Mouse (Mus musculus) heart, embryonic 11.5 days (tissue): ENCODE measurements around the gene Pde3a. TPM values are rescaled to one million over a fixed set of nuclear protein-coding genes. Genes with fewer than 3 reads are reported as not detected.

ENCODE experiments used
- ATAC-seq: fragments of 200-750 bp; cut with Nextera tagmentation; replicated peaks from 2 replicates; pipeline ENCODE4 v1.8.0; 2017; ENCODE audit warnings: moderate library complexity; ENCODE audit not compliant: insufficient number of reproducible peaks, low FRiP score, low TSS enrichment
- H3K27ac ChIP-seq: fragments of 300-500 bp; sonication (generic); 2 replicates; pipeline ENCODE4 v1.5.1; 2014; ENCODE audit warnings: mild to moderate bottlenecking, low read depth, low read length
- H3K27me3 ChIP-seq: fragments of 300-500 bp; sonication (generic); 2 replicates; pipeline ENCODE4 v1.6.1; 2014; ENCODE audit warnings: mild to moderate bottlenecking, low read length, mixed read lengths; ENCODE audit not compliant: control insufficient read depth, insufficient read depth
- H3K36me3 ChIP-seq: fragments of 300-500 bp; sonication (generic); 2 replicates; pipeline ENCODE4 v1.6.1; 2014; ENCODE audit warnings: mild to moderate bottlenecking, low read length, moderate library complexity, mixed read lengths; ENCODE audit not compliant: control insufficient read depth, insufficient read depth
- H3K4me1 ChIP-seq: fragments of 300-500 bp; sonication (generic); 2 replicates; pipeline ENCODE4 v1.6.1; 2014; ENCODE audit warnings: low read length; ENCODE audit not compliant: control insufficient read depth, insufficient read depth
- H3K4me2 ChIP-seq: fragments of 300-500 bp; sonication (generic); 2 replicates; pipeline ENCODE4 v1.6.1; 2014; ENCODE audit warnings: mild to moderate bottlenecking, moderate library complexity
- H3K4me3 ChIP-seq: fragments of 300-500 bp; sonication (generic); 2 replicates; pipeline ENCODE4 v1.5.1; 2014; ENCODE audit warnings: low read depth, low read length
- H3K9ac ChIP-seq: fragments of 300-500 bp; sonication (generic); 2 replicates; pipeline ENCODE4 v1.6.1; 2014; ENCODE audit warnings: mild to moderate bottlenecking, low read depth, low read length, moderate library complexity
- H3K9me3 ChIP-seq: fragments of 300-500 bp; sonication (generic); replicated peaks from 2 replicates; pipeline ENCODE4 v1.6.1; 2016; ENCODE audit warnings: low read length; ENCODE audit not compliant: control insufficient read depth
- WGBS: fragments of 180-500 bp; shearing (Covaris S2); extraction: QIAGEN DNeasy Blood & Tissue Kit; methylation state at CpG from one replicate; pipeline ENCODE4 v1.1.7; 2014; ENCODE audit not compliant: insufficient replicate concordance; 5-methylcytosine and 5-hydroxymethylcytosine counted together
- polyA plus RNA-seq: library from polyadenylated mRNA; unstranded; fragments of >200 nt; fragmentation: Nextera tagmentation; extraction: Ambion mirVana; gene quantifications from 2 replicates; pipeline ENCODE4 v1.2.1, GENCODE M21; 2014

The Pde3a gene
- polyA plus RNA-seq, 1 experiment from 2014 or later = 10.7 TPM

DNA sequence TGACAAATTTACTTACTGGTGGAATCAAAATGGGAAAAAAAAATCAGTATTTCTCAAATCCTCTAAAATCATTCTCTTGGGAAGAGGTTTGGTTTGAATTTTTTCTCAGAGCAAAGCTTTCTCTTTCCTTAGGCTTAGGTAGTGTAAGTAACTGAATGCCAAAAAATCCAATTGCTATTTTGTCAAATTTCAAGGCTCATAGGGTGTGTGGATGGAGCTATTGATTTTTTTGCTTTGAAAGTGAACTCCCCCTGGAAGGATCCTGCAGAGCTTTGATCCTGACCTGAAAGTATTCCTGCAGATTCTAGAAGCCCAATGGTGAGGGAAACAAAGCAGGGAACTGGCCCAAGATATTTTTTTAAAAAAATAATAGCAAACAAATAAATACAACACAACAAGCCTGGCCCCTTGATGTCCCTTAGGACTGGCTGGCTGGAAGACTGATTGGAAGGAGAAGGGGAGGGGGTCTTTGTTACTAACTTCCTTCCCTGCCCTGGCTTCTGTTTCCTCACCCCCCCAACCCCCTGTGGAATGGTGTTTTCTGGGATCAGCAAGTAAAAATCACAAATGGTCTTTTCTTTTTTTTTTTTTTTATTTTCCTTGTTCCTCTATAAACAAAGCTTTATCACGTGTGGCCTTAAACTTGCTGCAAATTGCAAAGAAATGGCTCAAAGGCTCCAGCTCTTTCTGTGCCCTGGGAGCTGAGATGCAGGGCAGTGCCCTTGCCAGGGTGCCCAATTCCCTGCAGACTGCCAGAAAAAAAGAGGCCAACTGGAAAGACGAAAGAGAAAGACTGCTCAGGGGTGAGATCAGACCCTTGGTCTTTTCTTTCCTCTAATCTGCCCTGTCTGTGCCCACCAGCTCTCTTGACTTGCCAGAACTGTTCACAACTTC is 274.9 kb downstream of the Pde3a start, which contains the start of gene Slco1c1:
Slco1c1 (plus strand) TSS at position 622 of the 894 bp plus-strand sequence.
- H3K9ac ChIP-seq = no peak within 1 kb of the TSS
- H3K27me3 ChIP-seq = no peaks in the 10 kb centered on the region
- H3K9me3 ChIP-seq = no peaks in the 10 kb centered on the region
- no peak within 1 kb of the TSS for H3K27ac ChIP-seq
- H3K4me1 ChIP-seq = no peaks in the 10 kb centered on the region
- 28% methylated on average over 2 of the region's 2 CpGs for WGBS
- no peak within 1 kb of the TSS for H3K4me2 ChIP-seq
- H3K36me3 ChIP-seq = no peaks in the 10 kb centered on the region
- ATAC-seq = no peak
- no peak within 1 kb of the TSS for H3K4me3 ChIP-seq

DNA sequence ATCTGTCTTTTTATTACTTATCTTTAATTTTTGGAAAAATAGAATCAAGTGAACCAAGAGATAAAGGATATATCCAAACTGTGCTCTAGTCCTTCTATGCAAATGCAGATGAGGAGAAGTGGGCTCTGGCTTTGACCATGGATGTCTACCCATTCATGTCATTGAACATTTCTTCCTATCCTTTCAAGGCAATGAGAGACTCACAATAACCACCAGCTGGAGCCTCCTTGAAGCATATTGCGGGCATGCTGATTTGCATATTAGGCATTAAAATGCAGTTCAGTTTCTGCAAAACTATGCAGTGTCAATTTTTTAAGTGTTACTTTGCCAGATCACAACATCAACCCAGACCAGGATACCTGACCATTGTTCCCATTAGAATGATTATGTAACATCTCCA is 276.7 kb downstream of the Pde3a start:
- 82% methylated on average over 1 of the region's 1 CpGs for WGBS
- Histone ChIP-seq H3K9ac (no peak overlapping the region), H3K27me3 (no peaks in the 10 kb centered on the region), H3K4me3 (no peak overlapping the region), H3K36me3 (no peaks in the 10 kb centered on the region), H3K4me2 (no peak overlapping the region), H3K9me3 (no peaks in the 10 kb centered on the region), H3K4me1 (no peaks in the 10 kb centered on the region), H3K27ac (no peak overlapping the region)
- ATAC-seq = no peak

DNA sequence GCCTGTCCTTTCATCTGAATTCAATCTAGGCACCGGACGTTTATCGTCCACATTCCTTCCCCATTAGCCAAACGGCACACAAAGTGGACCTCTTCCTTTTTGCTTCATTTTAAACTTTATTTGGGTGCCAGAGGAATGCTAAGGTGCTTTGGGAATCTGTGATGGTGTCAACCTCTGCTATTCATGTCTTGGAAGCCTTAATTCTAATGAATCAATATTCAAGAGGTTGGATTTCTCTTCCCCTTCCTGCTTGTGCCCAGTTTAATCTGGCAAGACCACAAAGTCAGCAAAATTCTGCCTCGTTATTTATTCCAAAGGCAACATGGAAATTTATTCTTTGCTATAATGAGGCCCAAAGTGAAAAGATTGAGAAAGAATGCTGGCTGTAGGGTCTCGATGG is 281.8 kb downstream of the Pde3a start:
- no peak for ATAC-seq
- 72% methylated on average over 6 of the region's 6 CpGs for WGBS

DNA sequence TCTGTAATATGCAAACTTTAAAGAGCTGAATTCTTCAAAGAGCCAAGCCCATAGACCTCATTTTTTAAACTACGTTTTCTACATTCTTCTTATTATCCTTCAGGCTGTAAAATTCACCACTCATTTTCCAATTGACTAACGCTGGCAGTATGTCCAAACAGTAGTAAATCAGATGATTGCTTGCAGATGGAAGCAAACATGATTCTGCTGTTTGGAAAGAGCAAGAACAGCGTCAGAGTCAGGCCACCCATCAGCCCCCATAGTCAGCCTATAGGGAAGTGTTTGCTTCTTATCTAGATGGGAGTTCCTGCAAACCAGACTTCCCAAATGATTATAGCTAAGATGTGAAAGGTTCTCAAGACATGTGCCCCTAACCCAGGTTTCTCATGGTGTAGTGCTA is 288.2 kb downstream of the Pde3a start:
- no peak overlapping the region for H3K4me3 ChIP-seq
- no peaks in the 10 kb centered on the region for H3K27me3 ChIP-seq
- no peaks in the 10 kb centered on the region for H3K36me3 ChIP-seq
- H3K4me1 ChIP-seq = peaks cover 4% of the 10 kb centered on the region
- ATAC-seq = no peak
- no peak overlapping the region for H3K9ac ChIP-seq
- H3K9me3 ChIP-seq = no peaks in the 10 kb centered on the region
- no peak overlapping the region for H3K4me2 ChIP-seq
- H3K27ac ChIP-seq = no peak overlapping the region
- WGBS = 56% methylated on average over 3 of the region's 3 CpGs

More for the DNA sequence above, 281.8 kb downstream of the Pde3a start:
- H3K4me1 ChIP-seq = no peaks in the 10 kb centered on the region
- no peak overlapping the region for H3K27ac ChIP-seq
- no peaks in the 10 kb centered on the region for H3K36me3 ChIP-seq
- no peaks in the 10 kb centered on the region for H3K9me3 ChIP-seq
- no peak overlapping the region for H3K4me3 ChIP-seq
- no peak overlapping the region for H3K9ac ChIP-seq
- H3K27me3 ChIP-seq = no peaks in the 10 kb centered on the region
- H3K4me2 ChIP-seq = no peak overlapping the region

- Histone ChIP-seq H3K4me2 (no peak overlapping the region), H3K9me3 (no peaks in the 10 kb centered on the region), H3K4me3 (no peak overlapping the region), H3K4me1 (peaks cover 5% of the 10 kb centered on the region), H3K9ac (no peak overlapping the region), H3K27ac (peak overlapping the region; percentile 41; the same call in 1 of the 2 replicates), H3K36me3 (no peaks in the 10 kb centered on the region), H3K27me3 (no peaks in the 10 kb centered on the region)
- 47% methylated on average over 1 of the region's 1 CpGs for WGBS
- 0 out of 2 replicates have a peak, but pooled peaks have one; percentile 49 for ATAC-seq
Measured at GRCm38 (mm10) chr6:141541136-141541535, 292.1 kb downstream of the Pde3a start.

DNA sequence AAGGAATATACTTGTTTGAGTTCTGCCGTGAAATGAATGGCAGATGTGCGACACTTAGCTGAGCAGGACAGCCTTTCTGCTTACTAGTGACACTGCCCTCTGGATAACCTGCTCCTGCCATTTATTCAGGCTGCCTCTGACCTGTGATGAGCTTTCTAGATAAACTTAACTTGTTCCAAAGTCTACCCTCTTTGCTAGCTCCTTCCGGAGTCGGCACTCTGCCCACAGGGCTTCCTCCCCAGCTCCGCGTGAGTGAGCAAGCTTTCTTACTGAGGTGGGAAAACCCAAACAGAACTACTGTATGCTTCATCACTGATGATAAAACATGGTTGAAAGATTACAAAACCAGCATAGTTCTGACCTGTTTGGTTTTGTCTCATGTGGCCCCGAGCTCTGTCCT is 294.3 kb downstream of the Pde3a start:
- Histone ChIP-seq H3K27ac (no peak overlapping the region), H3K9ac (no peak overlapping the region), H3K9me3 (no peaks in the 10 kb centered on the region), H3K4me1 (peaks cover 5% of the 10 kb centered on the region), H3K4me2 (no peak overlapping the region), H3K4me3 (no peak overlapping the region), H3K27me3 (no peaks in the 10 kb centered on the region), H3K36me3 (no peaks in the 10 kb centered on the region)
- no peak for ATAC-seq
- WGBS = 81% methylated on average over 7 of the region's 7 CpGs
